Mouse (Mus musculus) liver, embryonic 16.5 days (tissue): ENCODE data around the gene Zfp324. TPM values are rescaled to one million over a fixed set of nuclear protein-coding genes. Genes with fewer than 3 reads are reported as not detected.
"Not testable (repeated sequence)": the region's sequence is repeated elsewhere in the genome, so short reads cannot be mapped to it uniquely, and the experiment has no call there.

Experiments used
- ATAC-seq: fragments of 200-750 bp; cut with Nextera tagmentation; 2 replicates; pipeline ENCODE4 v1.8.0; 2017; ENCODE audit warnings: low read depth, mild to moderate bottlenecking, moderate number of reproducible peaks, moderate library complexity
- H3K27ac ChIP-seq: fragments of 300-500 bp; sonication (generic); 2 replicates; pipeline ENCODE4 v1.5.1; 2014; ENCODE audit warnings: mild to moderate bottlenecking, low read length
- H3K27me3 ChIP-seq: fragments of 300-500 bp; sonication (generic); 2 replicates; pipeline ENCODE4 v1.6.1; 2014; ENCODE audit warnings: low read depth, low read length, mixed read lengths; ENCODE audit not compliant: control insufficient read depth, insufficient read depth
- H3K36me3 ChIP-seq: fragments of 300-500 bp; sonication (generic); 2 replicates; pipeline ENCODE4 v1.6.1; 2014; ENCODE audit warnings: mild to moderate bottlenecking; ENCODE audit not compliant: control insufficient read depth, insufficient read depth
- H3K4me1 ChIP-seq: fragments of 300-500 bp; sonication (generic); 2 replicates; pipeline ENCODE4 v1.6.1; 2014; ENCODE audit warnings: low read depth, low read length, mixed read lengths; ENCODE audit not compliant: control insufficient read depth
- H3K4me2 ChIP-seq: fragments of 300-500 bp; sonication (generic); 2 replicates; pipeline ENCODE4 v1.6.1; 2014; ENCODE audit warnings: low read depth, low read length, mixed read lengths
- H3K4me3 ChIP-seq: fragments of 300-500 bp; sonication (generic); 2 replicates; pipeline ENCODE4 v1.5.1; 2014; ENCODE audit warnings: low read depth, mild to moderate bottlenecking, low read length
- H3K9ac ChIP-seq: fragments of 300-500 bp; sonication (generic); 2 replicates; pipeline ENCODE4 v1.6.1; 2014; ENCODE audit warnings: low read depth, low read length
- H3K9me3 ChIP-seq: fragments of 300-500 bp; sonication (generic); replicated peaks from 2 replicates; pipeline ENCODE4 v1.6.1; 2016; ENCODE audit warnings: low read length; ENCODE audit not compliant: control insufficient read depth
- WGBS: fragments of 180-500 bp; shearing (Covaris S2); extraction: QIAGEN DNeasy Blood & Tissue Kit; methylation state at CpG from one replicate; pipeline ENCODE4 v1.1.7; 2014; ENCODE audit not compliant: insufficient replicate concordance; 5-methylcytosine and 5-hydroxymethylcytosine counted together
- polyA plus RNA-seq: library from polyadenylated mRNA; unstranded; fragments of >200 nt; fragmentation: Nextera tagmentation; extraction: Ambion mirVana; gene quantifications from 2 replicates; pipeline ENCODE4 v1.2.1, GENCODE M21; 2015

The Zfp324 gene
- polyA plus RNA-seq: 2.4 and 2.6 TPM in 2 replicates

DNA sequence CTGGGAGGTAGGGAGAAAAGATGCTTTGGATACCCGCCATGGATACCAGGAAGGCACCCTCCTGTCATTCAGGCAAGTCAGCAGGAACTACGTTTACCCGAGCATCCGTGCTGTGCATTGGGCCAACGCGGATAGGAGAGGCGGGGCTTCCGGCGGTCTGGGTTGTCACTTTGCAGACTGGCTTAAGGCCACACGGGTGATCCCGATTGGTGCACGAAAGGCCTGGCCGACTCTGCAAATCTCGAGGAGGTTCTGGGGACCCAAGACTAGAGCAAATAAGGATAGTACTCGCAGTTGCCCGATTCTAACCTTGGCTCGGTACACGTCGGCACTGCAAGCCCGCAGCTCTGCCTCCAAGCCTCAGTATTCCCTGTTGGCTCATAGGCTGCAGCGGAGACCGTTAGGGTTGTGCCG is at the start of gene Zfp324:
Gene Zfp324 (plus strand): TSS at position 161 of the 414 bp plus-strand sequence.
- under 1% methylated on average over 23 of the region's 23 CpGs for WGBS
- Histone ChIP-seq H3K9ac (peak within 1 kb of the TSS; percentile 79), H3K4me3 (peak within 1 kb of the TSS; percentile 80), H3K9me3 (no peaks in the 10 kb centered on the region), H3K36me3 (peaks cover 6% of the 10 kb centered on the region), H3K4me1 (peaks cover 23% of the 10 kb centered on the region), H3K27ac (peak within 1 kb of the TSS; percentile 85), H3K27me3 (no peaks in the 10 kb centered on the region), H3K4me2 (peak within 1 kb of the TSS; percentile 97)
- ATAC-seq: peak; percentile 93

DNA sequence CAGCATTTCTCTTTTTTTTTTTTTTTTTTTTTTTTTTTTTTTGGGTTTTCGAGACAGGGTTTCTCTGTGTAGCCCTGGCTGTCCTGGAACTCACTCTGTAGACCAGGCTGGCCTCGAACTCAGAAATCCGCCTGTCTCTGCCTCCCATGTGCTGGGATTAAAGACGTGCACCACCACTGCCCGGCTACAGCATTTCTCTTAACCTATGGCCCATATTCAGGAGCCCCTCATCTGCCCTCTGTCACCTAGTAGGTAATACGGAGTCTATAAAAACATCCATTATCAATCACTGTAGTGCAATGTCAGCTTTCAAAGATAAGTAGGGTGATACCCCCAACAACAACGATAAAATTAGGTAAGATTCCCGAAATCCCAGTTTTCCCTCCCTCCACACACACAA is 45.1 kb upstream of the Zfp324 start:
- not testable (repeated sequence) for H3K4me3 ChIP-seq, H3K9ac ChIP-seq, H3K9me3 ChIP-seq, H3K27ac ChIP-seq, ATAC-seq, H3K27me3 ChIP-seq
- Histone ChIP-seq H3K4me2 (peak overlapping the region; percentile 8; the same call in 1 of the 2 replicates), H3K36me3 (peaks cover 23% of the 10 kb centered on the region), H3K4me1 (peaks cover 20% of the 10 kb centered on the region)
- 65% methylated on average over 7 of the region's 8 CpGs for WGBS

DNA sequence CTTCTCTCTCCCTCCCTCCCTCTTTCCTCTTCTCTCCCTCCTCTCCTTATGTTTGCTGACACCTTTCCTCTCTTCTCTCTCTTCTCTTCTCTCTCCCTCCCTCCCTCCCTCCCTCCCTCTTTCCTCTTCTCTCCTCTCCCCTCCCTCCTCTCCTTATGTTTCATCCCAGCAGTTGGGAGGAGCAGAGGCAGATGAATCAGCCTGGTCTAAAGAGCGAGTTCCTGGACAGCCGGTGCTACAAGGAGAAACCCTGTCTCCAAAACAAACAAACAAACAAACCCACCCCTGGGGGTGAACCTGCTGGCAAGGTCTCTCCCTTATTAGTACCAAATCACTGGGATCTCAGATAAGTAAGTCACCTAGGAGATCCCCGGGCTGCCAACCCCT is 44.3 kb upstream of the Zfp324 start:
- peaks cover 30% of the 10 kb centered on the region for H3K36me3 ChIP-seq
- H3K27ac ChIP-seq: peak overlapping the region; percentile 86
- ATAC-seq: no peak; the same call in 1 of the 2 replicates

GRCm38 (mm10) chr7:12921705-12922465 is 43.8 kb upstream of the Zfp324 start, which contains the start of gene Rps5:
Gene Rps5, plus strand, starts transcription at chr7:12922290.
- WGBS: under 1% methylated on average over 55 of the region's 55 CpGs

More for the DNA sequence above, 44.3 kb upstream of the Zfp324 start:
- Histone ChIP-seq H3K4me1 (peaks cover 20% of the 10 kb centered on the region), H3K4me2 (peak overlapping the region; percentile 91), H3K4me3 (peak overlapping the region; percentile 95), H3K9me3 (no peaks in the 10 kb centered on the region), H3K27me3 (no peaks in the 10 kb centered on the region), H3K9ac (peak overlapping the region; percentile 81)
- WGBS: 0% methylated on average over 3 of the region's 3 CpGs

GRCm38 (mm10) chr7:12922729-12923128 is 42.9 kb upstream of the Zfp324 start:
- Histone ChIP-seq H3K36me3 (peaks cover 35% of the 10 kb centered on the region), H3K9me3 (no peaks in the 10 kb centered on the region), H3K4me1 (peaks cover 20% of the 10 kb centered on the region), H3K27me3 (peaks cover 1% of the 10 kb centered on the region; the same call in 1 of the 2 replicates), H3K9ac (peak overlapping the region; percentile 82), H3K4me2 (peak overlapping the region; percentile 81), H3K27ac (peak overlapping the region; percentile 63), H3K4me3 (peak overlapping the region; percentile 95)
- WGBS: under 1% methylated on average over 8 of the region's 8 CpGs
- no peak for ATAC-seq

More at GRCm38 (mm10) chr7:12921705-12922465, 43.8 kb upstream of the Zfp324 start, which contains the start of gene Rps5:
- Histone ChIP-seq H3K27ac (peak within 1 kb of the TSS; percentile 86), H3K36me3 (peaks cover 35% of the 10 kb centered on the region), H3K4me1 (peaks cover 20% of the 10 kb centered on the region), H3K4me2 (peak within 1 kb of the TSS; percentile 91), H3K9me3 (no peaks in the 10 kb centered on the region), H3K4me3 (peak within 1 kb of the TSS; percentile 95), H3K9ac (peak within 1 kb of the TSS; percentile 82), H3K27me3 (no peaks in the 10 kb centered on the region)
- ATAC-seq: peak; percentile 97

- Histone ChIP-seq H3K9ac (no peak overlapping the region), H3K9me3 (no peaks in the 10 kb centered on the region), H3K4me3 (no peak overlapping the region), H3K27me3 (peaks cover 10% of the 10 kb centered on the region), H3K36me3 (peaks cover 35% of the 10 kb centered on the region), H3K4me1 (peaks cover 19% of the 10 kb centered on the region), H3K27ac (no peak overlapping the region), H3K4me2 (no peak overlapping the region)
- no peak for ATAC-seq
- 77% methylated on average over 7 of the region's 7 CpGs for WGBS
These were observed 39.3 kb upstream of the Zfp324 start for GRCm38 (mm10) chr7:12926316-12926715.

GRCm38 (mm10) chr7:12927191-12927680 is 38.4 kb upstream of the Zfp324 start, which contains the start of gene Rnf225:
Gene Rnf225, plus strand, starts transcription at chr7:12927416.
- Histone ChIP-seq H3K9ac (no peak within 1 kb of the TSS), H3K27me3 (peaks cover 10% of the 10 kb centered on the region), H3K4me2 (peak within 1 kb of the TSS; percentile 54), H3K9me3 (no peaks in the 10 kb centered on the region), H3K27ac (no peak within 1 kb of the TSS), H3K4me3 (peak within 1 kb of the TSS; percentile 36), H3K4me1 (peaks cover 18% of the 10 kb centered on the region), H3K36me3 (peaks cover 35% of the 10 kb centered on the region)
- WGBS: 29% methylated on average over 8 of the region's 8 CpGs
- no peak for ATAC-seq

GRCm38 (mm10) chr7:12927693-12928589 is 37.7 kb upstream of the Zfp324 start:
- H3K9me3 ChIP-seq: no peaks in the 10 kb centered on the region
- H3K9ac ChIP-seq: no peak overlapping the region
- peak overlapping the region; percentile 36 for H3K4me3 ChIP-seq
- H3K27ac ChIP-seq: no peak overlapping the region
- peak overlapping the region; percentile 54 for H3K4me2 ChIP-seq
- peaks cover 15% of the 10 kb centered on the region for H3K4me1 ChIP-seq
- peaks cover 10% of the 10 kb centered on the region for H3K27me3 ChIP-seq
- peak; percentile 40 for ATAC-seq
- whole genome bisulfite sequencing: 6% methylated on average over 62 of the region's 65 CpGs
- peaks cover 35% of the 10 kb centered on the region for H3K36me3 ChIP-seq
